Mouse (Mus musculus): ENCODE results near the gene Vps33a. TPM values are rescaled to one million over a fixed set of nuclear protein-coding genes. Genes with fewer than 3 reads are reported as not detected.
A peak's percentile ranks its signal among the peaks of the same experiment; 100 is the strongest.

The Vps33a gene
- 10 to 100 TPM; 34.6 to 34.8 TPM for total RNA-seq (2021)

GRCm38 (mm10) chr5:123572357-123573186 is at the start of gene Vps33a:
Vps33a (minus strand) TSS chr5:123573038.
- intact Hi-C loops (cut with DNase I): no loop called here
- peak; percentile 98 to 99 for DNase-seq

- intact Hi-C loops (cut with DNase I): no loop called here
- no peak for DNase-seq
These were observed 49.6 kb upstream of the Vps33a start for GRCm38 (mm10) chr5:123622421-123622820.

GRCm38 (mm10) chr5:123618558-123618957 is 45.7 kb upstream of the Vps33a start:
- intact Hi-C loops (cut with DNase I): loop anchor here (10.0 kb wide), 1 partner anchor 244 kb away; no protein-coding TSS in a partner anchor

GRCm38 (mm10) chr5:123614246-123614645 is 41.4 kb upstream of the Vps33a start:
- DNase-seq: no peak
- intact Hi-C loops (cut with DNase I): loop anchor here (10.0 kb wide), 1 partner anchor 239 kb away; no protein-coding TSS in a partner anchor

More at GRCm38 (mm10) chr5:123618558-123618957, 45.7 kb upstream of the Vps33a start:
- DNase-seq: peak in 1 of 2 experiments; percentile 42

GRCm38 (mm10) chr5:123609843-123610242 is 37.0 kb upstream of the Vps33a start:
- intact Hi-C loops (cut with DNase I): loop anchor here (1.0 to 10.0 kb wide), 3 partner anchors 26 to 235 kb away; no protein-coding TSS in a partner anchor
- DNase-seq: peak; percentile 85 to 92

GRCm38 (mm10) chr5:123609416-123609815 is 36.6 kb upstream of the Vps33a start:
- intact Hi-C loops (cut with DNase I): loop anchor here (2.0 kb wide), 1 partner anchor 165 kb away; no protein-coding TSS in a partner anchor
- DNase-seq: no peak

GRCm38 (mm10) chr5:123607211-123607669 is 34.4 kb upstream of the Vps33a start:
- intact Hi-C loops (cut with DNase I): no loop called here
- DNase-seq: no peak

- intact Hi-C loops (cut with DNase I): no loop called here
- DNase-seq: peak; percentile 25 to 31
These were observed 30.7 kb upstream of the Vps33a start for GRCm38 (mm10) chr5:123603496-123603895.

GRCm38 (mm10) chr5:123602174-123602573 is 29.3 kb upstream of the Vps33a start:
- DNase-seq: no peak
- intact Hi-C loops (cut with DNase I): no loop called here

GRCm38 (mm10) chr5:123599319-123599718 is 26.5 kb upstream of the Vps33a start:
- intact Hi-C loops (cut with DNase I): no loop called here

GRCm38 (mm10) chr5:123593622-123594280 is 20.9 kb upstream of the Vps33a start:
- intact Hi-C loops (cut with DNase I): no loop called here
- DNase-seq: no peak

More at GRCm38 (mm10) chr5:123599319-123599718, 26.5 kb upstream of the Vps33a start:
- DNase-seq: no peak

- intact Hi-C loops (cut with DNase I): no loop called here
- DNase-seq: no peak
These were observed 7.2 kb upstream of the Vps33a start for GRCm38 (mm10) chr5:123580043-123580442.

- no peak for DNase-seq
These were observed 3.9 kb upstream of the Vps33a start for GRCm38 (mm10) chr5:123576696-123577095.

GRCm38 (mm10) chr5:123573362-123573761 is 524 bp upstream of the Vps33a start:
- DNase-seq: no peak
- intact Hi-C loops (cut with DNase I): no loop called here

More at GRCm38 (mm10) chr5:123576696-123577095, 3.9 kb upstream of the Vps33a start:
- intact Hi-C loops (cut with DNase I): no loop called here

GRCm38 (mm10) chr5:123561128-123561527 is 11.7 kb downstream of the Vps33a start:
- intact Hi-C loops (cut with DNase I): no loop called here

GRCm38 (mm10) chr5:123559588-123559987 is 13.2 kb downstream of the Vps33a start:
- intact Hi-C loops (cut with DNase I): no loop called here
- DNase-seq: no peak

More at GRCm38 (mm10) chr5:123561128-123561527, 11.7 kb downstream of the Vps33a start:
- DNase-seq: no peak

- intact Hi-C loops (cut with DNase I): no loop called here
- DNase-seq: peak; percentile 69 to 73
These were observed 16.4 kb downstream of the Vps33a start for GRCm38 (mm10) chr5:123556451-123556850.

GRCm38 (mm10) chr5:123555693-123556092 is 17.1 kb downstream of the Vps33a start:
- peak in 1 of 2 experiments; percentile 21 for DNase-seq
- intact Hi-C loops (cut with DNase I): no loop called here

- no peak for DNase-seq
These were observed 39.0 kb downstream of the Vps33a start for GRCm38 (mm10) chr5:123533801-123534200.

GRCm38 (mm10) chr5:123530056-123530455 is 42.8 kb downstream of the Vps33a start:
- no peak for DNase-seq
- intact Hi-C loops (cut with DNase I): no loop called here

More at GRCm38 (mm10) chr5:123533801-123534200, 39.0 kb downstream of the Vps33a start:
- intact Hi-C loops (cut with DNase I): no loop called here

- DNase-seq: no peak
- intact Hi-C loops (cut with DNase I): no loop called here
These were observed 44.2 kb downstream of the Vps33a start for GRCm38 (mm10) chr5:123528641-123529040.

Measured in heart, postnatal 10 days (tissue).